Mouse (Mus musculus) forebrain, embryonic 15.5 days (tissue): ENCODE measurements at regions not wholly inside any gene's neighbourhood (a gene's known extent, or its start where the extent isn't known, plus 50 kb on each side); places are given as distances from the start of the nearest gene placed in this dataset.

Experiments used
- ATAC-seq: fragments of 200-750 bp; cut with Nextera tagmentation; replicated peaks from 2 replicates; pipeline ENCODE4 v1.8.0; 2017; ENCODE audit warnings: mild to moderate bottlenecking, moderate TSS enrichment, moderate library complexity
- H3K27ac ChIP-seq: fragments of 300-500 bp; sonication (generic); replicated peaks from 2 replicates; pipeline ENCODE4 v1.5.1; 2015; ENCODE audit warnings: mild to moderate bottlenecking, inconsistent platforms
- H3K27me3 ChIP-seq: fragments of 300-500 bp; sonication (generic); 2 replicates; pipeline ENCODE4 v1.6.1; 2015; ENCODE audit warnings: inconsistent platforms
- H3K36me3 ChIP-seq: fragments of 300-500 bp; sonication (generic); 2 replicates; pipeline ENCODE4 v1.6.1; 2015; ENCODE audit warnings: mild to moderate bottlenecking, inconsistent platforms
- H3K4me1 ChIP-seq: fragments of 300-500 bp; sonication (generic); 2 replicates; pipeline ENCODE4 v1.6.1; 2015; ENCODE audit warnings: inconsistent platforms
- H3K4me2 ChIP-seq: fragments of 300-500 bp; sonication (generic); replicated peaks from 2 replicates; pipeline ENCODE4 v1.6.1; 2015; ENCODE audit warnings: mild to moderate bottlenecking, inconsistent platforms
- H3K4me3 ChIP-seq: fragments of 300-500 bp; sonication (generic); 2 replicates; pipeline ENCODE4 v1.5.1; 2015; ENCODE audit warnings: mild to moderate bottlenecking, inconsistent platforms
- H3K9ac ChIP-seq: fragments of 300-500 bp; sonication (generic); replicated peaks from 2 replicates; pipeline ENCODE4 v1.6.1; 2015; ENCODE audit warnings: mild to moderate bottlenecking, inconsistent platforms
- H3K9me3 ChIP-seq: fragments of 300-500 bp; sonication (generic); 2 replicates; pipeline ENCODE4 v1.6.1; 2016; ENCODE audit warnings: inconsistent platforms
- WGBS: fragments of 180-500 bp; shearing (Covaris S2); methylation state at CpG from one replicate; pipeline ENCODE4 v1.1.7; 2015; ENCODE audit warnings: mixed read lengths; 5-methylcytosine and 5-hydroxymethylcytosine counted together

GRCm38 (mm10) chr11:19154813-19155616 is 136.2 kb upstream of the Meis1 start:
- Histone ChIP-seq H3K9me3 (no peaks in the 10 kb centered on the region), H3K4me3 (no peak overlapping the region), H3K27me3 (no peaks in the 10 kb centered on the region), H3K27ac (no peak overlapping the region), H3K4me2 (no peak overlapping the region), H3K9ac (no peak overlapping the region), H3K4me1 (peaks cover 5% of the 10 kb centered on the region; the same call in 1 of the 2 replicates), H3K36me3 (no peaks in the 10 kb centered on the region)
- WGBS = 91% methylated on average over 4 of the region's 4 CpGs
- no peak for ATAC-seq

GRCm38 (mm10) chr11:19155617-19155983 is 136.8 kb upstream of the Meis1 start:
- no peaks in the 10 kb centered on the region for H3K9me3 ChIP-seq
- H3K9ac ChIP-seq = no peak overlapping the region
- H3K27me3 ChIP-seq = no peaks in the 10 kb centered on the region
- WGBS = 81% methylated on average over 2 of the region's 2 CpGs
- peaks cover 7% of the 10 kb centered on the region; the same call in 1 of the 2 replicates for H3K4me1 ChIP-seq
- no peaks in the 10 kb centered on the region for H3K36me3 ChIP-seq
- H3K4me3 ChIP-seq = no peak overlapping the region
- ATAC-seq = no peak
- H3K27ac ChIP-seq = no peak overlapping the region
- no peak overlapping the region for H3K4me2 ChIP-seq

GRCm38 (mm10) chr11:19160227-19160626 is 141.4 kb upstream of the Meis1 start:
- 0 out of 2 replicates have a peak, but pooled peaks have one; percentile 51 for ATAC-seq
- 12% methylated on average over 3 of the region's 3 CpGs for WGBS

GRCm38 (mm10) chr11:19160669-19161068 is 141.9 kb upstream of the Meis1 start:
- no peak for ATAC-seq
- Histone ChIP-seq H3K27ac (no peak overlapping the region), H3K27me3 (no peaks in the 10 kb centered on the region), H3K4me2 (no peak overlapping the region), H3K4me3 (no peak overlapping the region), H3K4me1 (peaks cover 8% of the 10 kb centered on the region; the same call in 1 of the 2 replicates), H3K9me3 (no peaks in the 10 kb centered on the region), H3K9ac (no peak overlapping the region), H3K36me3 (no peaks in the 10 kb centered on the region)
- 23% methylated on average over 5 of the region's 5 CpGs for WGBS

More at GRCm38 (mm10) chr11:19160227-19160626, 141.4 kb upstream of the Meis1 start:
- Histone ChIP-seq H3K36me3 (no peaks in the 10 kb centered on the region), H3K9me3 (no peaks in the 10 kb centered on the region), H3K4me3 (no peak overlapping the region), H3K4me2 (no peak overlapping the region), H3K4me1 (peaks cover 8% of the 10 kb centered on the region; the same call in 1 of the 2 replicates), H3K27me3 (no peaks in the 10 kb centered on the region), H3K27ac (no peak overlapping the region), H3K9ac (no peak overlapping the region)

GRCm38 (mm10) chr11:19170938-19171337 is 152.2 kb upstream of the Meis1 start:
- H3K4me3 ChIP-seq = no peak overlapping the region
- H3K27ac ChIP-seq = no peak overlapping the region
- H3K27me3 ChIP-seq = no peaks in the 10 kb centered on the region
- WGBS = 87% methylated on average over 2 of the region's 2 CpGs
- no peak for ATAC-seq
- no peak overlapping the region for H3K4me2 ChIP-seq
- H3K9me3 ChIP-seq = no peaks in the 10 kb centered on the region
- H3K9ac ChIP-seq = no peak overlapping the region
- no peaks in the 10 kb centered on the region for H3K4me1 ChIP-seq
- no peaks in the 10 kb centered on the region for H3K36me3 ChIP-seq

- H3K9me3 ChIP-seq = no peaks in the 10 kb centered on the region
- H3K27ac ChIP-seq = no peak overlapping the region
- no peaks in the 10 kb centered on the region for H3K36me3 ChIP-seq
- no peak for ATAC-seq
- H3K4me3 ChIP-seq = no peak overlapping the region
- no peak overlapping the region for H3K4me2 ChIP-seq
- H3K27me3 ChIP-seq = no peaks in the 10 kb centered on the region
- H3K9ac ChIP-seq = no peak overlapping the region
- no peaks in the 10 kb centered on the region for H3K4me1 ChIP-seq
- 79% methylated on average over 13 of the region's 13 CpGs for WGBS
Measured at GRCm38 (mm10) chr11:19174305-19175017, 155.7 kb upstream of the Meis1 start.

GRCm38 (mm10) chr11:19179290-19179689 is 160.5 kb upstream of the Meis1 start:
- Histone ChIP-seq H3K27ac (no peak overlapping the region), H3K4me3 (no peak overlapping the region), H3K9ac (no peak overlapping the region), H3K9me3 (no peaks in the 10 kb centered on the region), H3K4me2 (no peak overlapping the region), H3K27me3 (no peaks in the 10 kb centered on the region), H3K4me1 (no peaks in the 10 kb centered on the region), H3K36me3 (no peaks in the 10 kb centered on the region)
- WGBS = 97% methylated on average over 1 of the region's 1 CpGs
- no peak for ATAC-seq

GRCm38 (mm10) chr11:19189778-19190177 is 171.0 kb upstream of the Meis1 start:
- H3K27me3 ChIP-seq = no peaks in the 10 kb centered on the region
- H3K4me2 ChIP-seq = no peak overlapping the region
- no peaks in the 10 kb centered on the region for H3K4me1 ChIP-seq
- H3K9ac ChIP-seq = no peak overlapping the region
- no peak overlapping the region for H3K4me3 ChIP-seq
- H3K27ac ChIP-seq = no peak overlapping the region
- 69% methylated on average over 2 of the region's 2 CpGs for WGBS
- no peak for ATAC-seq
- H3K36me3 ChIP-seq = no peaks in the 10 kb centered on the region
- no peaks in the 10 kb centered on the region for H3K9me3 ChIP-seq

GRCm38 (mm10) chr11:19194464-19194863 is 175.7 kb upstream of the Meis1 start:
- 87% methylated on average over 1 of the region's 1 CpGs for WGBS
- no peaks in the 10 kb centered on the region for H3K36me3 ChIP-seq
- H3K9ac ChIP-seq = no peak overlapping the region
- H3K27ac ChIP-seq = no peak overlapping the region
- H3K9me3 ChIP-seq = no peaks in the 10 kb centered on the region
- no peaks in the 10 kb centered on the region for H3K4me1 ChIP-seq
- H3K4me3 ChIP-seq = no peak overlapping the region
- no peak overlapping the region for H3K4me2 ChIP-seq
- H3K27me3 ChIP-seq = no peaks in the 10 kb centered on the region
- no peak for ATAC-seq

GRCm38 (mm10) chr11:19197790-19198189 is 179.0 kb upstream of the Meis1 start:
- 75% methylated on average over 1 of the region's 1 CpGs for WGBS
- Histone ChIP-seq H3K4me2 (no peak overlapping the region), H3K36me3 (no peaks in the 10 kb centered on the region), H3K9ac (no peak overlapping the region), H3K4me1 (0 out of 2 replicates have a peak, but pooled peaks cover 5% of the 10 kb centered on the region), H3K9me3 (no peaks in the 10 kb centered on the region), H3K27ac (no peak overlapping the region), H3K27me3 (no peaks in the 10 kb centered on the region), H3K4me3 (no peak overlapping the region)
- ATAC-seq = no peak

GRCm38 (mm10) chr11:19202602-19203517 is 184.1 kb upstream of the Meis1 start:
- Histone ChIP-seq H3K4me1 (peaks cover 21% of the 10 kb centered on the region; the same call in 1 of the 2 replicates), H3K27me3 (no peaks in the 10 kb centered on the region), H3K27ac (no peak overlapping the region), H3K36me3 (no peaks in the 10 kb centered on the region), H3K9me3 (no peaks in the 10 kb centered on the region), H3K4me3 (no peak overlapping the region), H3K9ac (no peak overlapping the region), H3K4me2 (no peak overlapping the region)
- ATAC-seq = no peak
- 17% methylated on average over 8 of the region's 8 CpGs for WGBS

- no peak overlapping the region for H3K9ac ChIP-seq
- peaks cover 21% of the 10 kb centered on the region; the same call in 1 of the 2 replicates for H3K4me1 ChIP-seq
- H3K36me3 ChIP-seq = no peaks in the 10 kb centered on the region
- H3K4me2 ChIP-seq = no peak overlapping the region
- no peak for ATAC-seq
- H3K27ac ChIP-seq = no peak overlapping the region
- H3K27me3 ChIP-seq = no peaks in the 10 kb centered on the region
- H3K9me3 ChIP-seq = no peaks in the 10 kb centered on the region
- WGBS = 42% methylated on average over 4 of the region's 4 CpGs
- no peak overlapping the region for H3K4me3 ChIP-seq
Measured at GRCm38 (mm10) chr11:19203518-19203900, 184.7 kb upstream of the Meis1 start.
